Mouse (Mus musculus) cortical plate, adult 2 months (tissue): ENCODE data around the gene Adam8.

Source experiments
- CTCF ChIP-seq: fragments of 200-500 bp; IDR thresholded peaks from 2 replicates; pipeline ENCODE4 v1.5.1; 2011; ENCODE audit warnings: mild to moderate bottlenecking, control low read depth, low read length; ENCODE audit not compliant: insufficient read depth; ENCODE audit errors: extremely low read depth
- POLR2A ChIP-seq: fragments of 200-500 bp; IDR thresholded peaks from 2 replicates; pipeline ENCODE4 v1.6.1; 2011; ENCODE audit warnings: mild to moderate bottlenecking, low read length, control low read depth; ENCODE audit not compliant: insufficient read depth; ENCODE audit errors: extremely low read depth

- TF ChIP-seq POLR2A (no peak), CTCF (peak; percentile 82)
Observed at GRCm38 (mm10) chr7:139969348-139970130, 22.8 kb downstream of the Adam8 start.
